Mouse (Mus musculus) intestine, embryonic 15.5 days (tissue): Measurements from ENCODE around the gene Resp18. TPM values are rescaled to one million over a fixed set of nuclear protein-coding genes. Genes with fewer than 3 reads are reported as not detected.
"Not testable (repeated sequence)": the region's sequence is repeated elsewhere in the genome, so short reads cannot be mapped to it uniquely, and the experiment has no call there.

Experiments
- ATAC-seq: fragments of 200-750 bp; cut with Nextera tagmentation; 2 replicates; pipeline ENCODE4 v1.8.0; 2017; ENCODE audit warnings: moderate TSS enrichment, moderate library complexity
- H3K27ac ChIP-seq: fragments of 300-500 bp; sonication (generic); 2 replicates; pipeline ENCODE4 v1.5.1; 2015; ENCODE audit warnings: mild to moderate bottlenecking, inconsistent platforms
- H3K27me3 ChIP-seq: fragments of 300-500 bp; sonication (generic); replicated peaks from 2 replicates; pipeline ENCODE4 v1.6.1; 2015; ENCODE audit warnings: inconsistent platforms
- H3K36me3 ChIP-seq: fragments of 300-500 bp; sonication (generic); 2 replicates; pipeline ENCODE4 v1.6.1; 2015; ENCODE audit warnings: inconsistent platforms
- H3K4me1 ChIP-seq: fragments of 300-500 bp; sonication (generic); replicated peaks from 2 replicates; pipeline ENCODE4 v1.6.1; 2015; ENCODE audit warnings: inconsistent platforms
- H3K4me2 ChIP-seq: fragments of 300-500 bp; sonication (generic); replicated peaks from 2 replicates; pipeline ENCODE4 v1.6.1; 2015; ENCODE audit warnings: mild to moderate bottlenecking, inconsistent platforms
- H3K4me3 ChIP-seq: fragments of 300-500 bp; sonication (generic); replicated peaks from 2 replicates; pipeline ENCODE4 v1.5.1; 2015; ENCODE audit warnings: inconsistent platforms
- H3K9ac ChIP-seq: fragments of 300-500 bp; sonication (generic); 2 replicates; pipeline ENCODE4 v1.6.1; 2015; ENCODE audit warnings: inconsistent platforms
- H3K9me3 ChIP-seq: fragments of 300-500 bp; sonication (generic); 2 replicates; pipeline ENCODE4 v1.6.1; 2016; ENCODE audit warnings: inconsistent platforms
- whole genome bisulfite sequencing: fragments of 180-500 bp; shearing (Covaris S2); methylation state at CpG from one replicate; pipeline ENCODE4 v1.1.7; 2015; 5-methylcytosine and 5-hydroxymethylcytosine counted together
- polyA plus RNA-seq: library from polyadenylated mRNA; unstranded; fragments of >200 nt; fragmentation: Nextera tagmentation; extraction: Ambion mirVana; gene quantifications from 2 replicates; pipeline ENCODE4 v1.2.1, GENCODE M21; 2015

Resp18 gene
- polyA plus RNA-seq, 1 experiment from 2014 or later, result 13.8 TPM

- peaks cover 13% of the 10 kb centered on the region for H3K4me1 ChIP-seq
- H3K9ac ChIP-seq, result no peak overlapping the region
- peaks cover 2% of the 10 kb centered on the region; the same call in 1 of the 2 replicates for H3K27me3 ChIP-seq
- H3K27ac ChIP-seq, result no peak overlapping the region
- H3K36me3 ChIP-seq, result no peaks in the 10 kb centered on the region
- H3K4me2 ChIP-seq, result no peak overlapping the region
- no peak for ATAC-seq
- H3K4me3 ChIP-seq, result no peak overlapping the region
- no peaks in the 10 kb centered on the region for H3K9me3 ChIP-seq
- WGBS, result 78% methylated on average over 16 of the region's 16 CpGs
These were observed 30.9 kb downstream of the Resp18 start for GRCm38 (mm10) chr1:75247071-75247930.

- peak; percentile 67 for ATAC-seq
- Histone ChIP-seq H3K27ac (no peak overlapping the region), H3K4me3 (no peak overlapping the region), H3K4me2 (no peak overlapping the region), H3K27me3 (no peaks in the 10 kb centered on the region), H3K9ac (no peak overlapping the region), H3K4me1 (peaks cover 9% of the 10 kb centered on the region), H3K9me3 (no peaks in the 10 kb centered on the region), H3K36me3 (no peaks in the 10 kb centered on the region)
- WGBS, result 24% methylated on average over 4 of the region's 4 CpGs
These were observed 33.4 kb downstream of the Resp18 start for GRCm38 (mm10) chr1:75244836-75245235.

- no peaks in the 10 kb centered on the region for H3K27me3 ChIP-seq
- no peak overlapping the region for H3K27ac ChIP-seq
- no peak overlapping the region for H3K4me2 ChIP-seq
- no peak overlapping the region for H3K4me3 ChIP-seq
- no peaks in the 10 kb centered on the region for H3K36me3 ChIP-seq
- H3K9me3 ChIP-seq, result no peaks in the 10 kb centered on the region
- peak; percentile 15; the same call in 1 of the 2 replicates for ATAC-seq
- no peak overlapping the region for H3K9ac ChIP-seq
- WGBS, result 88% methylated on average over 12 of the region's 12 CpGs
- H3K4me1 ChIP-seq, result peaks cover 9% of the 10 kb centered on the region
These were observed 33.9 kb downstream of the Resp18 start for GRCm38 (mm10) chr1:75244175-75244826.

- H3K27me3 ChIP-seq, result no peaks in the 10 kb centered on the region
- H3K9ac ChIP-seq, result no peak overlapping the region
- peaks cover 7% of the 10 kb centered on the region for H3K4me1 ChIP-seq
- H3K4me3 ChIP-seq, result no peak overlapping the region
- 91% methylated on average over 14 of the region's 14 CpGs for WGBS
- H3K36me3 ChIP-seq, result no peaks in the 10 kb centered on the region
- H3K4me2 ChIP-seq, result no peak overlapping the region
- no peak overlapping the region for H3K27ac ChIP-seq
- ATAC-seq, result no peak
- H3K9me3 ChIP-seq, result no peaks in the 10 kb centered on the region
These were observed 34.8 kb downstream of the Resp18 start for GRCm38 (mm10) chr1:75243411-75243810.

GRCm38 (mm10) chr1:75239591-75239990, 38.6 kb downstream of the Resp18 start:
- Histone ChIP-seq H3K9me3 (no peaks in the 10 kb centered on the region), H3K36me3 (no peaks in the 10 kb centered on the region), H3K4me2 (no peak overlapping the region), H3K4me3 (no peak overlapping the region), H3K27ac (no peak overlapping the region), H3K4me1 (peaks cover 7% of the 10 kb centered on the region; the same call in 1 of the 2 replicates), H3K9ac (no peak overlapping the region), H3K27me3 (no peaks in the 10 kb centered on the region)
- no peak for ATAC-seq
- 85% methylated on average over 10 of the region's 10 CpGs for WGBS

DNA sequence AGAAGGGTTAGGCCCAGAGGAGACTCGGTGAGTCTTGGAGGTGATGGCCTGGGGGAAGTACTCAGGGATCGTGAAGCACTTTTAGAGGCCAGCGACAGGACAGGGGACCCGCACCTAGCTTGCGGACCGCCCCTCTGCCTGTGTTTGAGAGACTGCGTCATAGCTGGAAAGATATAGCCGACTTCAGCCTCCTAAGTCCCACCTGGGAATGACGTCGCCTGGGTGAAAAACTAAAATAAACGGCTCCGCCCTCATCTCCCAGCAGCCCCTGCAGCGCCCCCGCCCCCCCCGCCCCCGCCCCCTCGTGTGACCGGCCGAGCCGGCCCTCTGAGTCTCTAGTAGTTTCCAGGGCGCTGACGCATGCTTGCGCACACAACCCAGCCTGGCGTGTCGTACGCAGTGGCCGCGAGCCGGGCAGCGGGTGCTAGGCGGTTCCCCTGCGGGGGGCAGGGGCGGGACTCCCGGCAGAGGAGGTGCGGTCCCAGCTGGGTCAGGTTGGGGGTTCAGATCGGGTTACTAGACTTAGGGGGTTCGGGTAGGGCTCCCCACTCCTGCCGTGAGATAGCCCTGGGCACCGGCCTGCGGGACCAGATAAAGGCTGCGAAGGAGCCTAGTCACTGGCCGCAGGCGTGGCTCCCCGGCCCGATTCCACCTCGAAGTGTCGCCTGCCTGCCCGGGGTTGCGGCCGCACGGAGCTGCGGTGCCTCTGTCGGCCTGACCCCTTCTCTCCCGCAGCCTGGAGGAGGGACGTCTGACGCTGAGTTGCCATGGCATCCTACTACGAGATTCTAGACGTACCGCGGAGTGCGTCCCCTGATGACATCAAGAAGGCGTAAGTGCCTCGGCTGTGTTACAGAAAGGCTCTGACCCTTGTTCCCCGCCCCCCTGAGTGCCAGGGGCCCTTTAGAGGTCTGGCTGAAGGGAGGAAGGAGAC, 41.8 kb downstream of the Resp18 start, which contains the start of gene Dnajb2:
Dnajb2 (plus strand) TSS at position 290 of the 934 bp plus-strand sequence.
- WGBS, result under 1% methylated on average over 64 of the region's 64 CpGs
- H3K4me1 ChIP-seq, result peaks cover 9% of the 10 kb centered on the region; the same call in 1 of the 2 replicates
- peak within 1 kb of the TSS; percentile 94 for H3K4me2 ChIP-seq
- peak; percentile 97 for ATAC-seq
- no peaks in the 10 kb centered on the region for H3K27me3 ChIP-seq
- H3K27ac ChIP-seq, result peak within 1 kb of the TSS; percentile 83
- peak within 1 kb of the TSS; percentile 80 for H3K9ac ChIP-seq
- no peaks in the 10 kb centered on the region for H3K9me3 ChIP-seq
- peak within 1 kb of the TSS; percentile 75 for H3K4me3 ChIP-seq
- no peaks in the 10 kb centered on the region for H3K36me3 ChIP-seq

DNA sequence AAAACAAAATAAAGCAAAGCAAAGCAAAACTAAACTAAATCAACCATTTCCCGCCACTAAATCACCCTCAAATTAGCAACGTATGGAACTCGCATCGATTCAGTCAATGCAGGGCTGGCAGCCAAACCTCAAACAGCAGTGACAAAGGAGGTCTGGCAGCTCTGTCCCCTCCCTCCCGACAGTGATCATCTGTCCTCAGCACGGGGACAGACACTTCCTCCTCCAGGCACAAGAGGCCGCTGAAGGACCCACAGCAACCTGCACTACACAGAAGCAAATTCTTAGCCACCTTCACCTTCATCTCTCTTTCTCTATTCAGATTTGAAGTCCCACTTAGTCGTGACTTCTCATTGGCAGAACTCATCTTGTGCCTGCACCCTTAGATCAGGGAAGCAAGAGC, 43.6 kb downstream of the Resp18 start:
- H3K4me2 ChIP-seq, result no peak overlapping the region
- no peaks in the 10 kb centered on the region for H3K36me3 ChIP-seq
- H3K4me1 ChIP-seq, result peaks cover 9% of the 10 kb centered on the region; the same call in 1 of the 2 replicates
- 1% methylated on average over 8 of the region's 8 CpGs for WGBS
- no peaks in the 10 kb centered on the region for H3K9me3 ChIP-seq
- no peak overlapping the region for H3K9ac ChIP-seq
- ATAC-seq, result peak; percentile 40; the same call in 1 of the 2 replicates
- H3K27ac ChIP-seq, result no peak overlapping the region
- no peaks in the 10 kb centered on the region for H3K27me3 ChIP-seq
- no peak overlapping the region for H3K4me3 ChIP-seq

GRCm38 (mm10) chr1:75232489-75232888, 45.7 kb downstream of the Resp18 start:
- H3K36me3 ChIP-seq, H3K27me3 ChIP-seq, H3K9ac ChIP-seq, H3K4me3 ChIP-seq, H3K9me3 ChIP-seq, H3K4me2 ChIP-seq, H3K27ac ChIP-seq, ATAC-seq, H3K4me1 ChIP-seq: not testable (repeated sequence)
- 73% methylated on average over 4 of the region's 4 CpGs for WGBS

DNA sequence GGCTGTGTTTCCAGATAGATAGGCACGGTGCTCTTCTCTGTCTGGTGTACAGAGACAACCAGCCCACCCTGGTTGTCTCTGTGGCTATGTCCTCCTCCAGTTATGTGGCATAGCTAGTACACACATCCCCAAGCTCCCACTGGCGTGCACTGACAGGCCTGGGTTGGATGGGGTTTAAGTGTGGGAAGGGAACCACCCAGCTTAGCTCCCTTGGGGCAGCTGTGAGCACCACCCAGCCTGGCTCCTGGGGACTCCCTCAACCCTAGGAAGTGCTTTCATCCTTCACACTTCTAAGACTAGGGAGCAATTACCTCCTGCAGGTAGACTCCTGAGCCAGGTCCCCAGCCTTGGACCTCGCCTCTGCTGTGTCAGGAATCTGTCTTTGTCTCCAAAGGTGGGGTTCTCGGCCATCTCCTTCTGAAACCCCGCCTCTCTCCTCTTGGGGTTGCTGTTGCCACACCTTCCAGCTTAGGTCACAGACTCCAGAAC, 46.5 kb downstream of the Resp18 start, which contains the start of gene A630095N17Rik:
A630095N17Rik (minus strand) TSS at position 439 of the 489 bp plus-strand sequence.
- 66% methylated on average over 5 of the region's 5 CpGs for WGBS
- no peak within 1 kb of the TSS for H3K9ac ChIP-seq
- H3K27ac ChIP-seq, result no peak within 1 kb of the TSS
- H3K36me3 ChIP-seq, result no peaks in the 10 kb centered on the region
- no peaks in the 10 kb centered on the region for H3K27me3 ChIP-seq
- no peak within 1 kb of the TSS for H3K4me2 ChIP-seq
- no peak within 1 kb of the TSS for H3K4me3 ChIP-seq
- ATAC-seq, result no peak
- no peaks in the 10 kb centered on the region for H3K9me3 ChIP-seq
- 0 out of 2 replicates have a peak, but pooled peaks cover 2% of the 10 kb centered on the region for H3K4me1 ChIP-seq

DNA sequence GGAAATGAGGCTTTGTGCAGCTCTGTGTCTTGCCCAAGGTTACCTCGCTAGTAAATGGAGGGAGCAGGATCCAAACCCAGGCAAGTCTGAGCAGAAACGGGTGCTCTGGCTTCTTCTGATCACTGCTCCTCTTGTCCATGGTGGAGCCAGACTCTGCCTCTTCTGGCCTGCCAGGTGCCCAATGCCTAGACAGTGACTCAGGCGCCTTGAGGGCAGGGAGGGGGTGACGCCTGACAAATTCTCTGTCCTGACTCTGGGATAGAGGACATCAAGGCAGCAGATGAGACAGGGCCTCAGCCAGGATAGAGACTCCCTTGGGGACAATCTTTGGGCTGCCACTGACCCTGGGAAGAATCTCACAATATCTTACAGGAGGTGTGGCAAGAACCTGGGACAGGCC, 47.0 kb downstream of the Resp18 start:
- Histone ChIP-seq H3K4me2 (no peak overlapping the region), H3K9ac (no peak overlapping the region), H3K4me1 (0 out of 2 replicates have a peak, but pooled peaks cover 2% of the 10 kb centered on the region), H3K27me3 (no peaks in the 10 kb centered on the region), H3K9me3 (no peaks in the 10 kb centered on the region), H3K36me3 (no peaks in the 10 kb centered on the region), H3K27ac (no peak overlapping the region), H3K4me3 (no peak overlapping the region)
- ATAC-seq, result no peak
- WGBS, result 76% methylated on average over 4 of the region's 4 CpGs

- 63% methylated on average over 7 of the region's 7 CpGs for WGBS
- H3K27me3 ChIP-seq, result no peaks in the 10 kb centered on the region
- H3K27ac ChIP-seq, result no peak overlapping the region
- H3K9ac ChIP-seq, result 0 out of 2 replicates have a peak overlapping the region, but pooled peaks have one; percentile 8
- no peak overlapping the region for H3K4me3 ChIP-seq
- H3K4me1 ChIP-seq, result 0 out of 2 replicates have a peak, but pooled peaks cover 2% of the 10 kb centered on the region
- no peaks in the 10 kb centered on the region for H3K36me3 ChIP-seq
- ATAC-seq, result no peak
- H3K4me2 ChIP-seq, result no peak overlapping the region
- H3K9me3 ChIP-seq, result no peaks in the 10 kb centered on the region
These were observed 47.8 kb downstream of the Resp18 start for GRCm38 (mm10) chr1:75230335-75230994.
